Mouse (Mus musculus) right cerebral cortex, postnatal 14 days (tissue): Measurements from ENCODE around the gene Stk25.
A peak's percentile ranks its signal among the peaks of the same experiment; 100 is the strongest.

Experiments used
- DNase-seq: peaks from one replicate; pipeline ENCODE4 v3.0.0; 2022

Gene Stk25

DNA sequence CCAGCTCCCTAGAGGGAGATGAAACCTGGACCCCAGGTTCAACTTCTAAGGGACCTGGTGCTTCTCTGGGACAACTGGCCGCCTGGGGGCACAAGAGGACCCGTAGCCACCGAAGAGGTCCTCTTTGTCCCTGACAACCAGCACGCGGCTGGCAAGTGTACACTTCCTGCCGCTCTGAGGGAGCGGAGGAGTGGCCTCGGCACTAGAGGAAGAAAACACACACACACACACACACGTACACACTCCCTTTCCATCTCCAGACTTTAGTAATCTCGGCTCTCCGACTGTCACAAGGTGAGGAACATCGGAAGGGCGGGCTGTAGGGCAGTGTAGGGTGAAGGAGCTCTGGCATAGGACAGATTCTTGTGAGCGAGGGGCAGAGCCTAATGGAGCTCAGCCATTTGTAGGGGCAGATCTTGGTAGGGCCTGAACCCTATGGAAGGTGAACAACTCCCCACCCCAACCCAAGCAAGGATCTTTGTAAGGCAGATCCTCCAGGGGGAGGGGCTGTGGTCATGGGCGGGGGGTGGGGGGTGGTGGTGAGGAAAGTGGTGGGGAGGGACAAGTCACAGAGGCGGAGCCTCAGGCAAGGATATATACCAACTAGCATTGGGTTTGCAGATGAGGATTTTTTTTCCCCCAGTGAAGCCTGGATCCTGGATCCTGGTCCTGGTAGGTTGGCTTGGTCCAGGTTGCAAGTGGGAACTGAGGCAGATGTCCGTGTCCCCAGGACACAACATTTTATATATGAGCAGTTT is 10.5 kb upstream of the Stk25 start:
- DNase-seq = peak; percentile 69

DNA sequence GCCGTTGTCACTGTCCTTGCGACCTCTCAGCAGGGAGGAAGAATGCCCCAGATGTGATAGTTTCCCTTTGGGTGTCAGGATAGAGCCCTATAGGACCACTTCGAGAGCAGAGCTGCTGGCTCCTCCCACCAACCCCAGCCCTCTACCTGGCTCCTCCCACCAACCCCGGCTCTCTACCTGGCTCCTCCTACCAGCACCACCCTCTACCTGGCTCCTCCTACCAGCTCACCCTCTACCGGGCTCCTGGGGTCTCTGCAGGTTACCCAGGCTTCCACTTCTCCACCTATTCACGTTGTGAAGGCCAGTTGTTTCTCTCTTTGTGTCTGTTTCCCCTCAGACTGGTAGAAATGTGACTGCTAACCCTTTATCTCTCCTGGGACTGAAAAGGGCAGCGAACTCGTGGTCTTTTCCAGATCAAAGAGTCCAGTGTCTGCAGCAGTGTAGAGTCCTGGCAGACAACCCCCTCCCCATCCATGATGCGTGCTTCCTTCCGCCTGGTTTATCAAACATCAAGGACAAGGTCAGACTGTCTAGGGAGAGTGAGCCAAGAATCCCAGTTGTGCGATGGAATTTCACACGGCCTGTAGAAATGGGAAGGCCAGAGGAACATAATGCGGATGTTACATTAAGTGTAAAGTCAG is 9.4 kb upstream of the Stk25 start:
- no peak for DNase-seq

DNA sequence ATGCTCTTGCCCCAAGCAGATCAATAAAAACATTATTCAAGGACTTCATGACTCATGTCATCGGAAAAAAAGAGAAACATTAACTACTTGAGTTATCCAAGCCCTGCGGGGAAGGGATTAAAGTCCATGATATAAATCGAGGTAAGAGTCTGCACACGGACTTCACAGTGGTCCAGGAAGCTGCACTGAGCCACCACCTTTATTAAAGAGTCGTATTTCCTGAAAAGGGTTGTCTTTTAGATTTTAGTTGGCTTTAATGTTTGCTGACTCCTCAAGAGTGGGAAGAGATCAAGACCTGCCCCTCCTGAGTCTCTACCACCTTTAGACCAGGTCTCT is 1.5 kb downstream of the Stk25 start:
- no peak for DNase-seq

DNA sequence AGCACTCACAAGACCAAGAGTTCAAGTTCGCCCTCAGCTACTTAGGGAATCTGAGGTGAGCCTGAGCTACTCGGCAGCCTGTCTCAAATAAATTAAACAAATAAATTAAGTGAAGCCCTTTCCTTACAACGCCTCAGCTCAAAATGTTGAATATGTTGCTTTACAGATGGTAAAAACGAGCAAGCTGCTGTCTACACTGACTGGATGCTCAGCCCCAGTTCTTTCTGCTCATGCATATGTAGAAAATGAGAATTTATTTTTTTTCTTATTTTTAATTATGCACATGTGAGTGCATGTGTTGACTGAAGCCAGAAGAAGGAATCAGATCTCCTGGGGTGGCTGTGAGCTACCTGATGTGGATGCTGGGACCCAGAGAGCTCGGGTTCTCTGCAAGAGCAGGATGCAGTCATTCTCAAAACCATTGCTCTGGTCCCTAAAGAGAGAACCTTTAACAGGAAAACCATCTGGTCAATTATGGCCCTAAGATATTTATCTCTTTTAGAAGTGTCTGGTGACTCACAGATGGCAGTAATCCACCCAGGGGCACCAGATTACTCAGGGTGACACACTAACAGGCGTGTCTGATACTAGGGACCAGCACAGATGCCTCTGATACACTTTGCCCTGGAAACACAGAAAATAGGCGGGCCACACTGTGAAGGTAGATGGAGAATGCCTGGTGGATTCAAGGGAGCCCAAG is 2.0 kb downstream of the Stk25 start:
- DNase-seq = no peak

DNA sequence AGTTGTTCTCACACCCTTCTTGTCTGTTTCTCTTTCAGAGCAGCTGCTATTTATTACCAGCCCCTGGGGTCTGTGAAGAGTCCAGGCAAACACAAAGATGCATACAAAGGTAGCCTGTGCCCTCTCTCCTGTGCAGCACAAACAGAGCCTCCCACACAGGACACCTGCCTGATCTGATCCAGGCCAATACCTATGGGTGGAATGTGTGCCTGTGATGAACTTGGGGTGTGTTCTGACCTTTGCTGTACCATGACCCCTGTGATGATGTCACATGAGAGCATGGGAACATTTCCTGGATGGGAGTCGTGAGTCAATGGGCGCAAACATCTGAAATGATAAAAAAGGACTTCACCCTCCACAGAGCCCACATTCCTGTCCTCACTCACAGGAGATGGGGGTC is 3.7 kb downstream of the Stk25 start:
- DNase-seq = no peak

DNA sequence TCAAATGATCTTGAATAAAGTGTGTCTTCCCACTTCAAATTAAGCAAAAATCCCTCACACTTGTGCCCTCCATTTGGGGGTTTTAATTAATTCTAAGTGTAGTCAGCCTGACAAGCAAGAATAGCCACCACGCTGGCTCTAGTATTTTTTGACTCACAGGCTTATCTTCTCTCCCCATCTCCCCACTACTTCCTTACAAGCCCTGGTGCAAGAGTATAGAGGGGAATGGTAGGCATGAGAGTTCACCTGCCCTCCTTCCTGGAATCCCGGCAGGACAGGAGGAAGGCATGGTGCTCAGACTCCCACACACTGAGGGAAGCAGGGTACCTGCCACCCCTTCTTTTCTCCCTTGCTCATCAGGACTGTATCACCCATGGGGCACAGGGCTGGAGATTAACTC is 4.2 kb downstream of the Stk25 start:
- no peak for DNase-seq

DNA sequence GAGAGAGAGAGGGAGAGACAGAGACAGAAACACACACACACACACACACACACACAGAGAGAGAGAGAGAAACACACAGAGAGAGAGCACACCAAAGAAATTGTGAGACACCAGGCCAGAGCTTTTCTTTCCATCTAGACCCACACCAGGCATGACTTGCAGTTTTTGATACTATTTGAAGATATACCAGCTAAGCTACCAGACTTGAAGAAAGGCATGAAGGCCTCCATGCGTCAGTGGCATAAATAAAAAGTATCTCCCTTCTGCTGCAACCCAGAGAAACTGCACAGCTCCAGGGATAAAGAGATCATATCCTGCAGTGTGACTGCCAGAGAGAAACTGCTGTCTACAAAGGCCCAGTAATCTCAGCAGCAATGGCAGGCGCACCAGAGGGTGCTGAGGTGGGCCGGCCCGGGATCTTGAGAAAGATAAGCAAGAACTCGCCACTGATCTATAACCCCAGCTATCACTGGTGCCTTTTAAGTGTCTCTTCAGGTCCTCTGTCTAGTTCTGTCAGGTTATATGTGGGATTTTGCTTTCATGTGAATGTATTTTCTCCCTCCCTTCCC is 8.8 kb downstream of the Stk25 start:
- DNase-seq = no peak

DNA sequence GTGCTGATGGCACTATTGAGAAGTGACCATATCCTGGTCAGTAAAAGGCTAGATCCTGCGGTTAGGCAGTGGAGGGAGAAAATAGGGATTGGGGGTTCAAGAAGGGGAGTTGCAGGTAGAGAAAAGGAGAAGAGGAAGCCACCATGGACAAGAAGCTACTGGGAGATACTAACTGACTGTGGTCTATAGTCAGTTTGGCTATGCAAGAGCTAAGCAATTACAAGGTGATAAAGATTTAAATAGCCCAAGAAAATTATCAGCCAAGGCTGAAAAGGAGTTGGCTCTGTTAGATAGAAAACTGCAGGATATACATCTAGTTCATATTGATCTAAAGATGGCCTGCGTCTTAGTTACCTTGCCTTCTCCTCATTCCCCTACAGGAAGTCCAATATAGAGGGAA is 15.8 kb downstream of the Stk25 start:
- no peak for DNase-seq

DNA sequence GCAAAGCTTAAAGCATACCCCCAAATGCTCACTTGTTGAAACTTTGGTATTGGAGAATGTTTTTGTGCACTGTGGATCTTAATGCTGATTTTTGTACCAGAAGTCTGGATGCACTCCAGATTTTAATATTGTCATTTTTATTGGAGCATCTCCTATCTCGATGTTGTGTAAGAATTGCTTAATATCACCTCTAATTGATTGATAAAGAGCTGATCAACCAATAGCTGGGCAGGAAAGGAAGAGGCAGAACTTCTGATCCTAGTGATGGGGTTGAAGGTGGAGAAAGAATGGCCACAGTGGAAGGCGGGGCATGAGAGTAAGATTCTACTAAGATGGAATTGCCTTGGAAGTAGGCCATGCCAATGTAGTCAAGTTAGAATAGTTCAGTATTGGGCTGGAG is 16.5 kb downstream of the Stk25 start:
- DNase-seq = no peak

DNA sequence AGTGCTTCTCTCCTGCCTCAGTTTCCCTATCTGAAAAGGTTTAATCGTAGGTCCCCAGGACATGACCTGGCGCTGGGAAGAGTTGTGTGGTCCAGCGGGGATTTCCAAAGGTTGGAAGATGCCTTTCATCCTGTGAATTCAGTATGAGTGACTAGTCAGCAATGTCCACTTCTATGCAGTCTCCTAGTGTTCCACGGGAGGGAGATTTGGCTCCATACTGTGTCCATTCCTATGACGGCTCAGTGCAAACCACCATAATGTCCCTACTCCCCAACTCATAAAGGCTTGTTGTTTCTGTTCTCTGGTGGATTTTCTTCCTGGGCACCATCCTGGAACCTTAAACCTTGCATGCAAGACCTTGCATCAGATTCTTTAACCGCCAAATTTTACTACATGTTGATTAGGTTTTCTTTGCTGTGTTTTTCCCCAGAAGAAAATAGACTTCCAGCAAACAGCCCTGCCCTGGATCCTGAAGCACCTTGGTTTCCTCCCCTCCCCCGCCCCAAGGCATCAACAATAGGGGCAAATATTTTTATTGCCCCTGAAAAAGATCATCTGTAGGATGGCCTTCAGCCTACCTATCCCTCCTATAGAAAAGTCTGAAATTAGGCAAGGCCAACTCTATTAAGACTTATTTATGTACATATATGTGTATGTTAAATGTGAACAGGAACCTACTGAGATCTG is 22.1 kb downstream of the Stk25 start:
- no peak for DNase-seq

DNA sequence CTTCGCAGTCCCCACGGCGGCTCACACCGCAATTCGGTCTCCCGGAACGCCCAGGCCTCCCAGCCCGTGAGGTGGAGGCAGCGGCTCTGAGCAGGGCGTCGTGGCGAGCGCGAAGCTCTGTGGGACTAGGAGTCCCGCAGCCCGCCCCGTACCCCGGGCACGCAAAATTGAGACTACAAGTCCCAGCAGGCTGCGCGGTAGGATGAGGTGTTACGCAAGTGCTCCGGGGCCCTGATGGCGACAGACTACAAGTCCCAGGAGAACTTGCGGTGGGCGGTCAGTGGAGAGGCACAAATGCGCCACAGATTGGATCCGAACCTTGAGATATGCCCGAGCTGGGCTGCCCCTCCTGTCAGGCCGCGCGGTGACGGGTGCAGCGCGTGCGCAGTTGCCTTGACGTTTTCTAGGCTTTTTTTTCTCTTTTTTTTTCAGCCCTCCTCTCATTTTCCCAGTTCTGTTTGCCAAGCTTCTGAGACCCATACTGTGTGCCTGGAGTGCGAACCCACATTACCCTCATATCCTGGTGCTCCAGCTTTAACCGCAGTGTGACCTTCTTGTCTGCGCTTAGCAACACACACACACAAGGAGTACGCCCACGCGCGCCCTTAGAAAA is 22.8 kb downstream of the Stk25 start:
- peak; percentile 98 for DNase-seq

DNA sequence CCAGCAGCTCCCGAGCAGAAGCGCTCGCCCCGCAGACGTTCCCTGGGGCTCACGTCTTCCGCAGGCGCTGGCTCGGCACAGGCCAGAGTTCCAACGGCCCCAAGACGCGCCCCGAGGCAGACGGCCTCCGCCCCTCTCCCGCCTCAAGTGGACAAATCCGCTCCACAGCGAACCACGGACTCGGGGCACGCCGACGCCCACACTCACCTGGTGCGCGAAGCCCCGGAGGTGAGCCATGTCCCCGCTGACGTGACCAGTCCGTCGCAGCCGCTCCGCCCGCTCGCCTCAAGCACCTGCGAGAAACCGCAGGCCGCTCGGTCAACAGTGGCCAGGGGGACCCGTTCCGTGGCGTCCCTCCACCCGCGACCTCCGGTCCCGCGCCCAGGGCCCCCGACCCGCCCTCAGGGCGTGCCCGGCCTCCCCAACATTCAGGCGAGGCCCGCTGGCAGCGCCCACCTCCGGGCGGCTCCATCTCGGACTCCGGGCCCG is 23.3 kb downstream of the Stk25 start:
- DNase-seq = peak; percentile 55

DNA sequence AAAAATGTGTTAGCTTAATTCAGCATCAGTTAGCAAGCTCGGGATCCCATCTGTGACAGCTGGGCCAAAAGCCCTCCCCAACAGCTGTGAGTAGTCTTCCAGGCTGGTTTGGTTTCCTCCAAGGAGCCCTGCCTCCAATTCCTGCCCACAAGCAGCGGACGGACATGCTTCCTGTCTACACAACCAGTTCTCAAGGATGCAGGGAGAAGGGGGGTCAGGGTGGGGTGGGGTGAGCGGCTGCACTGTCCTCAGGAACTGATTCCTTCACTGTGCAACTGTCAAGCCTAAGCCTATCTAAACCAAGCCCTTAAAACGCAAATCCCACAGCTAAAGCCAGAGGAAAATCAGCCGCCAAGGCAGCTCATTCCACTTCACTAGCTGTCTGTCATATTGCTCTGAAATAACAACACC is 24.0 kb downstream of the Stk25 start:
- DNase-seq = peak; percentile 50

DNA sequence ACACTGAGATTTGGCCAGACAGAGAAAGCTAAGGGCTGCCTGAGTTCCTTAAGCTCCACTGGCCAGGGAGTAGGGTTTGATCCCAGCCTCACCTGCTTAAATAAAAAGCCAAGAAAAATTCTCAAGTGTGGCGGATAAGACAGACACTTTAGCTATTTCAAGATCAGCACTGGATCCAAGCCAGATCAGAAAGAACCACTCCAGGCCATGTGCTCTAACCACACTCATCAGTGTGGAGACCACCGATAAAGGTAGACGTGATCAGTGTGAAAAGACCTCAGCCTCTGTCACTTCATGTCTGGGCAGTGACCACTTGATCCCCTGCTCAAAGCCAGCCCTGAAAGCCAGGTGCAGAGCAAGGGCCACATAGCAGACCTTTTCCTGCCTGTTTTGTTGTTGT is 25.7 kb downstream of the Stk25 start:
- no peak for DNase-seq

DNA sequence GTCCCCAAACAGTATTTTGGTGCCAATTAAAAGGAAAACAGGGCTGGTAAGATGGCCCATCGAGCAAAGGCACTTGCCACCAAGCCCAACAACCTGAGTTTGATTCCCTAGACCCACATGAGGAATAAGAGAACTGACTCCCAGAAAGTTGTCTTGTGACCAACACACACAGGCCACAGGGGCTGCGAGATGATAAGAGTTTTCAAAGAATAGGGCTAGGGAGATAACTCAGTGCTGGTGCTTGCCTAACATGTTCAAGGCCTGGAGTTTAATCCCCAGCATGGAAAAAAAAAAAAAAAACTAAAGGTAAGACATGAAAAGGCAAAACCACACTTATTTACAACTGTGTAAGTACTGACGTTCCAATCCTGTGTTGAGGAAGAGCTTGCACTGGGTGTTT is 27.7 kb downstream of the Stk25 start:
- no peak for DNase-seq

DNA sequence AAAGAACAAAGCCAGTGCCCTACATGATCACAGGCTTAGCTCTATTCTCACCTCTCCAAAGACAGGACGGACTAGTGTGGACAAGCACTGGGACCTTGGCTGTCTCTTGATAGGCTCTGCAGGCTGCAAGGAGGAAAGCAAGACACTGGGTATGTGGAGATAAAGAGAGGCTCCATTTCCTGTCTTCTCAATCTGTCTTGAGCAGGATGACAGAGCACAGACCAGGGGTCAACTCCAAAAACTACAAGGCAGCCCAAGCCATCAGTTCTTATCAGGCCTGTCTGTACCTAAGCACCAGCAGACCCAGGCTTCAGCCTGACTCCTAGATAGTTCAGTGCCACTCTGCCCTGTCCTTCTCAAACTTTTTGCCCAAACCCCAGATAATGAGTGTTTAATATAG is 34.0 kb downstream of the Stk25 start:
- no peak for DNase-seq

DNA sequence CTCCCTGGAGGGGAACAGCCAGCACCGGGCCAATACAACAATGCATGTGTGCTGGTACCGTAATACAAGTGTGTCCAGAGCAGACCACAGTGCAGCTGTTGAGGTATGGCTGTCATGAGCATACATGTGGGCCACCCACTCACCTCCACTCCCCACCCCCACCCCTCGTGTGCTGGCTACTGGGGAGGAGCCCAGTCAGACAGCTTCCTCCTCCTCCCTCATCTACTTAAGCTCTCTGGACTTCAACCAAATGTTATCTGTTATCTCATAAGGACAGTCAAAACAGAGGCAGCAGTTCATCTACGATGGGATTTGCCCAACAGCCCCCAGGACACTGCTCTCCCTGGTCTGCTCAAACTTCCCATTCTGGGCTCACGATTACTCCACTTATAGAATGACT is 39.5 kb downstream of the Stk25 start:
- DNase-seq = no peak

DNA sequence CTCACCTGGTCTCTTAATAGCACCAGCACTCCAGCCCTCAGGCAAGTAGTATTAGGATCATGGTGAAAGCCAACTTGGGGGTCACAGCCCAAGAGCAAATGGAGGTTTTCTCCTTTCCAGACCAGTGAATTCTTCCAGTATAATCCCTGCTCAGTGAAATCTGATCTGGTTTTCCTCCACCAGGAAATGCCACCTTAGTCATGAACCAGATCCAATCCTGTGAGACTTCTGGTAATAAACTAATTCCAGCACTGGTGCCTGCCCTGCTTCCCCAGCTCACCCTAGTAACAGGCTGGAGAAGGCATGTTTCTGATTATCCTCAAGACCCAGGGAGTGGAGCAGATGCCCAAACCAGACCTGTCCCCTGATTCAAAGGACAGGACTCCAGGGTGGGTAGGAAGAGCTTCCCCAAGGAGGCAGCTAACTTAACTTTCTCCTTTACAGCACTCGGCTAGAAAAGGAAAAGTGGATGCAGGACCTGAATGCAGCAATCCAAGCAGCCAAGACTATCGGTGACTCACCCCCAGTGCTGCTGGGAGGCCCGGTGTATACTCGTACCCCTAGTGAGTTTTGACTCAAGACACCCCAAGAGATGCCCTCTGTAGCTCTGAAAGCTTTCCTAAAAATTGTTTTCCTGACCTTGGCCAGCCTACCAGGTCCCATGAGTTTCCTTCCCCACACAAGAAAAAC is 40.3 kb downstream of the Stk25 start:
- DNase-seq = no peak

DNA sequence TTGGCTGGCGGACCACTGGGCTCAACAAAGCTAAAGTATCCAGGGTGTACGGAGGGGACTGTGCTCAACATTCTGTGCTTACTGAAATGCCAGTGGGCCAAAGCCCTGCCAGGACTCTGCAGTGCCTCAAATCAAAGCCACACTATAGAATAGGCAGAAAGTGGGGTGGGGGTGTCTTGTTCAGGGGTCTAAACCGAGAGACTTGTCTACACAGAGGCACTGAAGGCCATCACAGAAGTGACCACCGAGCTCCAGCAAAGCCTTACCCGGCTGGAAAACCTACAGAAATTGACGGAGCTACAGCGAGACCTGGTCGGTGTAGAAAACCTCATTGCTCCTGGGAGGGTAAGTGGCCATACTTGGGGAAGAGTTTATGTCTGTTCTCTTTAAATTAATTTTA is 48.7 kb downstream of the Stk25 start:
- DNase-seq = no peak

DNA sequence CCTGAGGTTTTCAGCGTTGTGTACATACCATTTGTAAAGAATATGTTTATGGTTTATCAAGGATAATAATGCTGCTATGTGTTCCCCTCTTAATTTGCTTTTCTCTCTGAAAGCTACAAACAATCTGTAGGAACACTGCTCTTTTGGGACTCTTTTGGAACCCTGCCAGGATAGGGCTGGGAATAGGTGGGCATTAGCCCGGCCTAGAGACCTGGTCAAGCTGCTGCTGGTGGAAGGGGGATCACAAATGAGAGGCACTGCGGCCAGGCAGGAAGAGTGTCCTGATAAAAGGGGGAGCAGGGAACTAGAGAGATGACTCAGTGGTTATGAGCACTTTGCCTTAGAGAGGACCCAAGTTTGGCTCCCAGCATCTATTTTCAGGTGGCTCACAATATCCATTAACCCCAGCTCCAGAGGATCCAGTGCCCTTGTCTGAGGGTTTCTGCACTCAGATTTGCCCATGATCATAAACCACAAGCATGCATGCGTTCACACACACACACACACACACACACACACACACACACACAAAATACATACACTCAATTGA is 49.7 kb downstream of the Stk25 start:
- no peak for DNase-seq
